Mouse (Mus musculus) ES-E14 (cell line): Measurements from ENCODE around the gene Zfp583.

ENCODE experiments used
- CHD2 ChIP-seq: IDR thresholded peaks from 2 replicates; pipeline ENCODE4 v1.6.1; 2014; ENCODE audit warnings: mild to moderate bottlenecking, low read depth, low read length, inconsistent platforms
- HCFC1 ChIP-seq: IDR thresholded peaks from 2 replicates; pipeline ENCODE4 v1.6.1; 2012; ENCODE audit warnings: low read length, inconsistent platforms, borderline replicate concordance; ENCODE audit not compliant: insufficient read depth
- MAFK ChIP-seq: IDR thresholded peaks from 2 replicates; pipeline ENCODE4 v1.6.1; 2014; ENCODE audit warnings: mild to moderate bottlenecking, low read depth, low read length, inconsistent platforms; ENCODE audit not compliant: insufficient read depth
- ZC3H11A ChIP-seq: IDR thresholded peaks from 2 replicates; pipeline ENCODE4 v1.6.1; 2012; ENCODE audit warnings: low read depth, mild to moderate bottlenecking, inconsistent platforms, low read length, borderline replicate concordance
- ZNF384 ChIP-seq: IDR thresholded peaks from 2 replicates; pipeline ENCODE4 v1.6.1; 2012; ENCODE audit warnings: low read depth, low read length, inconsistent platforms

DNA sequence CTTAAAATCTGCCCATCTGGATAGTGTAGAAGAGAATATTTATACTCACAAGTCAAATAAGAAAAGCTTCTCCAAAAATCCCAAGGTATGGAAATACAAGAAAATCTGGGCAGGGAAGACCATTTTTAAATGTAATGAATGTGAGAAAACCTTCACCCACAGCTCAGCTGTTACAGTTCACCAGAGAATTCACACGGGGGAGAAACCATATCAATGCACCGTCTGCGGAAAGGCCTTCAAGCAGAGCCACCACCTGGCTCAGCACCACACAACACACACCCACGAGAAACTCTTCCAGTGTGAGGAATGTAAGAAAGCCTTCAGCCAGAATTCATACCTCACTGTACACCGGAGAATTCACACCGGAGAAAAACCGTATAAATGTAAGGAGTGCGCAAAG, 47.4 kb upstream of the Zfp583 start:
- TF ChIP-seq MAFK = no peak
- TF ChIP-seq CHD2 = no peak
- TF ChIP-seq HCFC1 = no peak
- TF ChIP-seq ZNF384 = no peak
- TF ChIP-seq ZC3H11A = no peak
